Mouse (Mus musculus) heart, postnatal 0 days (tissue): ENCODE data around the gene Lca5. TPM values are rescaled to one million over a fixed set of nuclear protein-coding genes. Genes with fewer than 3 reads are reported as not detected.

Experiments
- ATAC-seq: fragments of 200-750 bp; cut with Nextera tagmentation; 2 replicates; pipeline ENCODE4 v1.8.0; 2017; ENCODE audit warnings: low read depth, moderate number of reproducible peaks, moderate library complexity; ENCODE audit not compliant: insufficient read depth
- DNase-seq: peaks from one replicate; pipeline ENCODE4 v3.0.0-alpha.2; 2016; ENCODE audit warnings: low spot score
- H3K27ac ChIP-seq: fragments of 300-500 bp; sonication (generic); 2 replicates; pipeline ENCODE4 v1.5.1; 2014; ENCODE audit warnings: low read depth, mild to moderate bottlenecking
- H3K27me3 ChIP-seq: fragments of 300-500 bp; sonication (generic); 2 replicates; pipeline ENCODE4 v1.6.1; 2014; ENCODE audit warnings: low read length, mixed read lengths; ENCODE audit not compliant: control insufficient read depth, insufficient read depth
- H3K36me3 ChIP-seq: fragments of 300-500 bp; sonication (generic); replicated peaks from 2 replicates; pipeline ENCODE4 v1.6.1; 2014; ENCODE audit warnings: low read length, mixed read lengths; ENCODE audit not compliant: control insufficient read depth, insufficient read depth
- H3K4me1 ChIP-seq: fragments of 300-500 bp; sonication (generic); 2 replicates; pipeline ENCODE4 v1.6.1; 2014; ENCODE audit warnings: antibody characterized with exemption; ENCODE audit not compliant: control insufficient read depth, insufficient read depth
- H3K4me2 ChIP-seq: fragments of 300-500 bp; sonication (generic); 2 replicates; pipeline ENCODE4 v1.6.1; 2014; ENCODE audit warnings: low read depth, mild to moderate bottlenecking, low read length, moderate library complexity
- H3K4me3 ChIP-seq: fragments of 300-500 bp; sonication (generic); 2 replicates; pipeline ENCODE4 v1.5.1; 2014; ENCODE audit warnings: low read depth, low read length
- H3K9ac ChIP-seq: fragments of 300-500 bp; sonication (generic); replicated peaks from 2 replicates; pipeline ENCODE4 v1.6.1; 2014; ENCODE audit warnings: low read depth, low read length, mixed read lengths
- H3K9me3 ChIP-seq: fragments of 300-500 bp; sonication (generic); replicated peaks from 2 replicates; pipeline ENCODE4 v1.6.1; 2016; ENCODE audit warnings: low read length; ENCODE audit not compliant: control insufficient read depth
- CTCF ChIP-seq: IDR thresholded peaks from 2 replicates; pipeline ENCODE4 v1.5.1; 2016; ENCODE audit warnings: antibody characterized with exemption, control low read depth, low read depth
- EP300 ChIP-seq: IDR thresholded peaks from 2 replicates; pipeline ENCODE4 v1.6.1; 2016; ENCODE audit warnings: antibody characterized with exemption, low read depth
- WGBS: fragments of 180-500 bp; shearing (Covaris S2); extraction: QIAGEN DNeasy Blood & Tissue Kit; methylation state at CpG from one replicate; pipeline ENCODE4 v1.1.7; 2014; 5-methylcytosine and 5-hydroxymethylcytosine counted together
- polyA plus RNA-seq: library from polyadenylated mRNA; unstranded; fragments of >200 nt; fragmentation: Nextera tagmentation; extraction: Ambion mirVana; gene quantifications from 2 replicates; pipeline ENCODE4 v1.2.1, GENCODE M21; 2015
- total RNA-seq: library from RNA; depleted of rRNA; stranded (reverse); fragments of >200 nt; gene quantifications from 2 replicates; pipeline ENCODE4 v1.2.3, GENCODE M21; 2014; ENCODE audit warnings: low replicate concordance

Gene Lca5
- total and polyA plus RNA-seq, 2 experiments from 2014 or later: 0.50 to 4.2 TPM

- H3K27ac ChIP-seq: no peak overlapping the region
- 77% methylated on average over 9 of the region's 9 CpGs for WGBS
- DNase-seq (no peak), ATAC-seq (no peak)
- H3K27me3 ChIP-seq: no peaks in the 10 kb centered on the region
- no peak for TF ChIP-seq CTCF
- no peak for TF ChIP-seq EP300
- H3K4me2 ChIP-seq: no peak overlapping the region
- H3K4me3 ChIP-seq: no peak overlapping the region
- H3K36me3 ChIP-seq: 0 out of 2 replicates have a peak, but pooled peaks cover 4% of the 10 kb centered on the region
- no peak overlapping the region for H3K9ac ChIP-seq
- no peaks in the 10 kb centered on the region for H3K9me3 ChIP-seq
- no peaks in the 10 kb centered on the region for H3K4me1 ChIP-seq
These were observed 51.4 kb downstream of the Lca5 start for GRCm38 (mm10) chr9:83389570-83389969.

DNA sequence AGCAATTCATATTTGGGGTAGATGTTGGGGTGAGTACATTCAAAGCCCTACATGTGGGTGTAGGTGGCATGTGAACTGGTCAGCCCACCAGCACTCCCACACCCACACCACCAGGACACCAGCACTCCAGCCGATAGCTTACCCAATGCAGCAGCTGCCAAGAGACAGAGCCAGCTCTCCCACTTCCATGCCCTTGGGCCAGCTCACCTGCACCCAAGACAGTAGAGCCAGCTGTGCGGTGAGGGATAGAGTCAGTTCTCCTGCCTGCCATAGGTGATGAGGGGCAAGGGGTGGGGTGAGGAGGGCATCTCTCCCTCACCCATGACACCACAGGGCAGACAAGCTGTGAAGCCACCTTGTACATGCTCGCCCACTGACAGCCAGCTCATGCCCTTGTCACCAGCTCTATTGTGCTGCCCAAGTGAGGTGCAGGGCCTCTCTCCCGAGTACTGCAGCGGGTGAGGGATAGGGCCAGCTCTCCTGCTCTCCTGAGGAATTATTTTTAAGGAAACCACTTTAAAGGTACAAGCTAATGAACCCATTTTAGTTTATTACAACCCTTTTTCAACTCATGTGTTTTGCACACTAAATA lies 54.6 kb downstream of the Lca5 start:
- DNase-seq: no peak
- Histone ChIP-seq H3K36me3 (no peaks in the 10 kb centered on the region), H3K4me2 (no peak overlapping the region), H3K27ac (no peak overlapping the region), H3K4me3 (no peak overlapping the region), H3K9me3 (no peaks in the 10 kb centered on the region), H3K9ac (no peak overlapping the region), H3K27me3 (no peaks in the 10 kb centered on the region), H3K4me1 (no peaks in the 10 kb centered on the region)
- 77% methylated on average over 5 of the region's 5 CpGs for WGBS
- ATAC-seq: no peak
- no peak for TF ChIP-seq CTCF
- no peak for TF ChIP-seq EP300

- H3K9me3 ChIP-seq: no peaks in the 10 kb centered on the region
These were observed 55.6 kb downstream of the Lca5 start for GRCm38 (mm10) chr9:83385301-83385700.

GRCm38 (mm10) chr9:83383235-83383634 lies 57.7 kb downstream of the Lca5 start:
- Histone ChIP-seq H3K9ac (no peak overlapping the region), H3K9me3 (no peaks in the 10 kb centered on the region), H3K27ac (no peak overlapping the region), H3K4me2 (no peak overlapping the region), H3K4me3 (no peak overlapping the region), H3K4me1 (no peaks in the 10 kb centered on the region), H3K27me3 (no peaks in the 10 kb centered on the region), H3K36me3 (no peaks in the 10 kb centered on the region)
- no peak for TF ChIP-seq EP300
- TF ChIP-seq CTCF: no peak
- ATAC-seq (no peak), DNase-seq (no peak)
- 72% methylated on average over 3 of the region's 3 CpGs for WGBS

More at GRCm38 (mm10) chr9:83385301-83385700, 55.6 kb downstream of the Lca5 start:
- no peak overlapping the region for H3K9ac ChIP-seq
- no peak for TF ChIP-seq EP300
- no peak for TF ChIP-seq CTCF
- no peak overlapping the region for H3K4me2 ChIP-seq
- 17% methylated on average over 6 of the region's 6 CpGs for WGBS
- H3K4me3 ChIP-seq: no peak overlapping the region
- no peaks in the 10 kb centered on the region for H3K36me3 ChIP-seq
- H3K4me1 ChIP-seq: no peaks in the 10 kb centered on the region
- DNase-seq (no peak), ATAC-seq (no peak)
- no peaks in the 10 kb centered on the region for H3K27me3 ChIP-seq
- no peak overlapping the region for H3K27ac ChIP-seq

- no peak for TF ChIP-seq EP300
- TF ChIP-seq CTCF: peak; percentile 49
- H3K9me3 ChIP-seq: no peaks in the 10 kb centered on the region
- no peak for DNase-seq
- ATAC-seq: no peak
- no peaks in the 10 kb centered on the region for H3K36me3 ChIP-seq
- no peak overlapping the region for H3K4me2 ChIP-seq
- H3K4me1 ChIP-seq: no peaks in the 10 kb centered on the region
- WGBS: 56% methylated on average over 3 of the region's 3 CpGs
- H3K27me3 ChIP-seq: no peaks in the 10 kb centered on the region
- no peak overlapping the region for H3K27ac ChIP-seq
- no peak overlapping the region for H3K4me3 ChIP-seq
- no peak overlapping the region for H3K9ac ChIP-seq
These were observed 58.2 kb downstream of the Lca5 start for GRCm38 (mm10) chr9:83382775-83383174.

DNA sequence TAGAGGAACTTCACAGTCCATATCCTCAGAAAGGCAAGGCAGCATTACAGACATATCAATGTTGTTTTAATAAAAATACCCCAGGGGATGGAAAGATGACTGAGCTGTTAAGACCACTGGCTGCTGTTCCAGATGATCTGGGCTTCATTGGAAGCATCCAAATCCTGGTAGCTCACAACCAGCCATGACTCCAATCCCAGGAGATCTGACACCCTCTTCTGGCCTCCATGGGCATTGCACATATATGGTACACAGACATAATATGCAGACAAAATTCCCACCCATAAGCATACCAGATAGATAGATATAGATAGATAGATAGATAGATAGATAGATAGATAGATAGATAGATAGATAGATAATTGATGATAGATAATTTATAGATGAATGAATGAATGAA lies 59.6 kb downstream of the Lca5 start:
- Histone ChIP-seq H3K27ac (no peak overlapping the region), H3K9ac (no peak overlapping the region), H3K4me3 (no peak overlapping the region), H3K4me2 (no peak overlapping the region), H3K9me3 (no peaks in the 10 kb centered on the region), H3K4me1 (no peaks in the 10 kb centered on the region), H3K36me3 (no peaks in the 10 kb centered on the region), H3K27me3 (no peaks in the 10 kb centered on the region)
- ATAC-seq (no peak), DNase-seq (no peak)
- no peak for TF ChIP-seq EP300
- peak; percentile 30; the same call in 1 of the 2 replicates for TF ChIP-seq CTCF
